Mouse (Mus musculus) intestine, embryonic 16.5 days (tissue): ENCODE measurements around the gene Gm9780. TPM values are rescaled to one million over a fixed set of nuclear protein-coding genes. Genes with fewer than 3 reads are reported as not detected.
"Not testable (repeated sequence)": the region's sequence is repeated elsewhere in the genome, so short reads cannot be mapped to it uniquely, and the experiment has no call there.

Source experiments
- ATAC-seq: fragments of 200-750 bp; cut with Nextera tagmentation; 2 replicates; pipeline ENCODE4 v1.8.0; 2017; ENCODE audit warnings: moderate TSS enrichment, moderate library complexity
- H3K27ac ChIP-seq: fragments of 300-500 bp; sonication (generic); 2 replicates; pipeline ENCODE4 v1.5.1; 2014; ENCODE audit warnings: mild to moderate bottlenecking, low read length
- H3K27me3 ChIP-seq: fragments of 300-500 bp; sonication (generic); replicated peaks from 2 replicates; pipeline ENCODE4 v1.6.1; 2014; ENCODE audit warnings: low read length, control low read depth, mixed read lengths; ENCODE audit not compliant: control insufficient read depth, insufficient read depth
- H3K36me3 ChIP-seq: fragments of 300-500 bp; sonication (generic); 2 replicates; pipeline ENCODE4 v1.6.1; 2014; ENCODE audit warnings: low read length, control low read depth; ENCODE audit not compliant: control insufficient read depth, insufficient read depth
- H3K4me1 ChIP-seq: fragments of 300-500 bp; sonication (generic); 2 replicates; pipeline ENCODE4 v1.6.1; 2014; ENCODE audit warnings: low read length, control low read depth, mixed read lengths; ENCODE audit not compliant: control insufficient read depth, insufficient read depth
- H3K4me2 ChIP-seq: fragments of 300-500 bp; sonication (generic); 2 replicates; pipeline ENCODE4 v1.6.1; 2014; ENCODE audit warnings: low read depth, low read length, control low read depth
- H3K4me3 ChIP-seq: fragments of 300-500 bp; sonication (generic); 2 replicates; pipeline ENCODE4 v1.5.1; 2014; ENCODE audit warnings: mild to moderate bottlenecking, low read length
- H3K9ac ChIP-seq: fragments of 300-500 bp; sonication (generic); 2 replicates; pipeline ENCODE4 v1.6.1; 2014; ENCODE audit warnings: low read depth, low read length
- H3K9me3 ChIP-seq: fragments of 300-500 bp; sonication (generic); 2 replicates; pipeline ENCODE4 v1.6.1; 2016; ENCODE audit warnings: low read length, control low read depth; ENCODE audit not compliant: control insufficient read depth
- WGBS: fragments of 180-500 bp; shearing (Covaris S2); extraction: QIAGEN DNeasy Blood & Tissue Kit; methylation state at CpG from one replicate; pipeline ENCODE4 v1.1.7; 2014; 5-methylcytosine and 5-hydroxymethylcytosine counted together
- polyA plus RNA-seq: library from polyadenylated mRNA; unstranded; fragments of >200 nt; fragmentation: Nextera tagmentation; extraction: Ambion mirVana; gene quantifications from 2 replicates; pipeline ENCODE4 v1.2.1, GENCODE M21; 2015

Gm9780 gene
- polyA plus RNA-seq, 1 experiment from 2014 or later = 21.4 TPM

DNA sequence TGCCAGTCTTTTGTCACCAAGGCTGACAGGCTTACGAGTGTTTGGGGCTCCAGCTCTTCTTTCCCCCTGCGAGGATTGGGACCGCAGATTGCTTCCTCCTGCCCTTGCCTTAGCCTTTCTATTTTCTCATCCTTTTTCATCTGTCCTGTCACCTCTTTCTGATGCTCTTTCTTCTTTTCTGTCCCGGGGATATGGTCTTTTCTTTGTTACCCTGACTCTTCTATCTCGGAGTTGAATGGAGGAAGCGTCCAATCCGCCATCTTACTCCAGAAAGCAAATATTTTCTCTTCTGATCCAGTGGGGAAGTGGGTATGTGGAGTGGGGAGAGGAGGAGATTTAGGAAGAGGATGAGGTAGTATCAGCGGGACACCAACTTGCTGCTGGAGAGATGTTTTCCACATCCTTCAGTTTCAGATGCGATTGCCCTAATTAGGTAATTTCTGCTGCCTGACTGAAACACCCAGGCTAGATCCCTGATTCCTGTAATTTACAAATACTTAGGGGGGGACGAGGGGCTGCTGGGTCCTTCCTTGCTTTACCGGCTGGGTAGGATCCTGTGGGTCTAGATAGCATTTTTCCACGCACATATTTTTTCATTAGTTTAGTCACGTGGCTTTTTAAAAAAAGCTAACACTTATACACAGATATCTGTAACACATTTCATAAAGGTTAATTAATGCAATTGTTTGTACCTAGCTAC is 63.1 kb downstream of the Gm9780 start:
- not testable (repeated sequence) for H3K9me3 ChIP-seq, H3K4me1 ChIP-seq, H3K27me3 ChIP-seq, H3K36me3 ChIP-seq, H3K27ac ChIP-seq, H3K9ac ChIP-seq, H3K4me3 ChIP-seq
- WGBS = 7% methylated on average over 6 of the region's 13 CpGs
- peak; percentile 31 for ATAC-seq
- H3K4me2 ChIP-seq = peak overlapping the region; percentile 32; the same call in 1 of the 2 replicates

DNA sequence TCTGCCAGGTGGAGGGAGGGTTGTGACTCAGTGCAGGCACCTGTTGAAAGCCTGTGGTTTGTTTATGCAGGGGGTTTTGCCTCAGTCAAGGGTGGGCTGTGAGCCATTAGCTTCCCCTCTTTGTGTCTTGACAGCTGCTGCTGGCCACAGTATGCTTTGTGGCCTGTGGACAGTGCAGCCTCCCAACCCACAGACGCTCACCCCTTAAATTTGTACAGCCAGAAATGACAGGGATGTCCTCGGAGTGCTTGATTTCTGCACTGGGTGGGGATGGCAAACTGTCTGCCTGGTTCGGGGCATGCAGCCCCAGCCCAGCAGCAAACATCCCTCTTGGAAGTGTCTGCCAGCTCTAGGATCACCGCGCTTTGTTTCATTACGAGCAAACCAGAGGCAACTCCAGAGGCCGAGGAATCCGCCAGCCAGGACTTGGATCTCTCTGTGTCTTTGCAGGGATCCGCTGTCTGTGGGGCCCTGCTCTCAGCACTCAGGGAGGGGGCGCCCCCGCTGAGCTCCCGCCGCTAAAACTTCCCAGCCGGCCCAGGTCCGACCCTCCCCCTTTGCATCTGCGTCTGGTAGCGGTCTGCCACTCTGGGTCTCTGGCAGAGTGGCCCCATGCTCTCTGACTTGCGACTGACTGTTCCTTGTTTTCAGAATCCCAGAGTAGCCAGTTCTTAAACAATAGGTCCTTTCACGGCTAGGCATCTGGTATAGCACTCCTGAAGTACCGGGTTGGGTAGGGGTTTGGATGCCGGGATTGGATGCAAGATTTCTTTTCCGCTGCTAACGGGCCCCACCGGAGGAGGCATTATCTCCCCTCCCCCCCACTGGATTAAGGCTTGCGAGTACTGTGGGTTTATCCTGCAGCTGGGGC is 63.9 kb downstream of the Gm9780 start, which contains the start of gene Duxbl1:
Gene Duxbl1 (plus strand): TSS at position 207 of the 871 bp plus-strand sequence.
- not testable (repeated sequence) for H3K9me3 ChIP-seq, H3K4me3 ChIP-seq, H3K4me1 ChIP-seq, H3K27ac ChIP-seq, H3K9ac ChIP-seq, H3K36me3 ChIP-seq, H3K27me3 ChIP-seq
- peak within 1 kb of the TSS; percentile 32; the same call in 1 of the 2 replicates for H3K4me2 ChIP-seq
- WGBS = no CpG with 5 or more reads among the region's 25 CpGs
- peak; percentile 70 for ATAC-seq

Other genes starting within 250 kb of the Gm9780 start
- 95.3 and 105 TPM in 2 replicates for gene Anxa11, start 200.6 kb downstream of the Gm9780 start, polyA plus RNA-seq
- 0.86 and 1.9 TPM in 2 replicates for gene Plac9a, start 139.6 kb downstream of the Gm9780 start, polyA plus RNA-seq
- gene Tmem254a, start 115.0 kb downstream of the Gm9780 start, polyA plus RNA-seq = 5.2 and 5.9 TPM in 2 replicates
- gene Cphx1, start 104.4 kb downstream of the Gm9780 start, polyA plus RNA-seq = 0.33 TPM in 1 of 2 replicates, not detected in the other
- 0.40 and 0.71 TPM in 2 replicates for gene Duxbl1, start 64.1 kb downstream of the Gm9780 start, polyA plus RNA-seq
- gene Tmem254c, start 24.6 kb upstream of the Gm9780 start, polyA plus RNA-seq = 56.1 and 61.1 TPM in 2 replicates
- not detected in 2 replicates for gene Cphx2, start 38.8 kb upstream of the Gm9780 start, polyA plus RNA-seq
- gene Cphx3, start 39.6 kb upstream of the Gm9780 start, polyA plus RNA-seq = 0.21 TPM in 1 of 2 replicates, not detected in the other
- 0.70 TPM in 1 of 2 replicates, not detected in the other for gene Duxbl2, start 75.6 kb upstream of the Gm9780 start, polyA plus RNA-seq
- gene Plac9b, start 139.8 kb upstream of the Gm9780 start, polyA plus RNA-seq = 16.6 and 19.8 TPM in 2 replicates
- gene Tmem254b, start 164.3 kb upstream of the Gm9780 start, polyA plus RNA-seq = 72.5 and 75.5 TPM in 2 replicates
- 0.27 and 0.71 TPM in 2 replicates for gene Duxbl3, start 215.3 kb upstream of the Gm9780 start, polyA plus RNA-seq